Mouse (Mus musculus) neural tube, embryonic 14.5 days (tissue): ENCODE results near the gene Tenm4. TPM values are rescaled to one million over a fixed set of nuclear protein-coding genes. Genes with fewer than 3 reads are reported as not detected.

ENCODE experiments used
- ATAC-seq: fragments of 200-750 bp; cut with Nextera tagmentation; 2 replicates; pipeline ENCODE4 v1.8.0; 2017; ENCODE audit warnings: low read depth, mild to moderate bottlenecking, moderate TSS enrichment, moderate library complexity
- H3K27ac ChIP-seq: fragments of 300-500 bp; sonication (generic); 2 replicates; pipeline ENCODE4 v1.5.1; 2014; ENCODE audit warnings: low read depth, mild to moderate bottlenecking, control low read depth, low read length, moderate library complexity, mixed read lengths
- H3K27me3 ChIP-seq: fragments of 300-500 bp; sonication (generic); 2 replicates; pipeline ENCODE4 v1.6.1; 2014; ENCODE audit warnings: low read length; ENCODE audit not compliant: control insufficient read depth, insufficient read depth
- H3K36me3 ChIP-seq: fragments of 300-500 bp; sonication (generic); 2 replicates; pipeline ENCODE4 v1.6.1; 2014; ENCODE audit warnings: low read length, mixed read lengths; ENCODE audit not compliant: control insufficient read depth, insufficient read depth
- H3K4me1 ChIP-seq: fragments of 300-500 bp; sonication (generic); 2 replicates; pipeline ENCODE4 v1.6.1; 2014; ENCODE audit warnings: low read length; ENCODE audit not compliant: control insufficient read depth, insufficient read depth
- H3K4me2 ChIP-seq: fragments of 300-500 bp; sonication (generic); 2 replicates; pipeline ENCODE4 v1.6.1; 2014; ENCODE audit warnings: mild to moderate bottlenecking, low read depth, low read length, control low read depth
- H3K4me3 ChIP-seq: fragments of 300-500 bp; sonication (generic); 2 replicates; pipeline ENCODE4 v1.5.1; 2014; ENCODE audit warnings: low read depth, low read length, control low read depth, mixed read lengths
- H3K9ac ChIP-seq: fragments of 300-500 bp; sonication (generic); replicated peaks from 2 replicates; pipeline ENCODE4 v1.6.1; 2014; ENCODE audit warnings: low read depth, mild to moderate bottlenecking, control low read depth, low read length, mixed read lengths
- H3K9me3 ChIP-seq: fragments of 300-500 bp; sonication (generic); 2 replicates; pipeline ENCODE4 v1.6.1; 2016; ENCODE audit warnings: low read length; ENCODE audit not compliant: control insufficient read depth
- whole genome bisulfite sequencing: fragments of 180-500 bp; shearing (Covaris S2); extraction: QIAGEN DNeasy Blood & Tissue Kit; methylation state at CpG from one replicate; pipeline ENCODE4 v1.1.7; 2014; 5-methylcytosine and 5-hydroxymethylcytosine counted together
- polyA plus RNA-seq: library from polyadenylated mRNA; unstranded; fragments of >200 nt; fragmentation: Nextera tagmentation; extraction: Ambion mirVana; gene quantifications from 2 replicates; pipeline ENCODE4 v1.2.1, GENCODE M21; 2014

The Tenm4 gene
- polyA plus RNA-seq, 1 experiment from 2014 or later = 54.8 TPM

- Histone ChIP-seq H3K27ac (no peak overlapping the region), H3K9ac (no peak overlapping the region), H3K36me3 (no peaks in the 10 kb centered on the region), H3K9me3 (no peaks in the 10 kb centered on the region), H3K4me1 (0 out of 2 replicates have a peak, but pooled peaks cover 2% of the 10 kb centered on the region), H3K4me2 (no peak overlapping the region), H3K4me3 (no peak overlapping the region), H3K27me3 (no peaks in the 10 kb centered on the region)
- no peak for ATAC-seq
- 73% methylated on average over 5 of the region's 5 CpGs for WGBS
Observed at GRCm38 (mm10) chr7:96220647-96221046, 49.6 kb downstream of the Tenm4 start.

- no peaks in the 10 kb centered on the region for H3K27me3 ChIP-seq
- H3K27ac ChIP-seq = no peak overlapping the region
- no peaks in the 10 kb centered on the region for H3K4me1 ChIP-seq
- H3K4me2 ChIP-seq = no peak overlapping the region
- H3K9me3 ChIP-seq = no peaks in the 10 kb centered on the region
- ATAC-seq = no peak
- no peak overlapping the region for H3K4me3 ChIP-seq
- H3K36me3 ChIP-seq = no peaks in the 10 kb centered on the region
- 90% methylated on average over 1 of the region's 1 CpGs for WGBS
- no peak overlapping the region for H3K9ac ChIP-seq
Observed at GRCm38 (mm10) chr7:96222569-96222968, 51.5 kb downstream of the Tenm4 start.

- Histone ChIP-seq H3K27me3 (no peaks in the 10 kb centered on the region), H3K4me1 (peaks cover 8% of the 10 kb centered on the region; the same call in 1 of the 2 replicates), H3K4me2 (no peak overlapping the region), H3K36me3 (no peaks in the 10 kb centered on the region), H3K9ac (no peak overlapping the region), H3K4me3 (no peak overlapping the region), H3K9me3 (no peaks in the 10 kb centered on the region), H3K27ac (no peak overlapping the region)
- no peak for ATAC-seq
- WGBS = 86% methylated on average over 6 of the region's 6 CpGs
Observed at GRCm38 (mm10) chr7:96228562-96229268, 57.7 kb downstream of the Tenm4 start.

GRCm38 (mm10) chr7:96230006-96230719 is 59.1 kb downstream of the Tenm4 start:
- Histone ChIP-seq H3K4me3 (no peak overlapping the region), H3K9me3 (no peaks in the 10 kb centered on the region), H3K4me2 (no peak overlapping the region), H3K9ac (no peak overlapping the region), H3K27me3 (no peaks in the 10 kb centered on the region), H3K36me3 (no peaks in the 10 kb centered on the region), H3K27ac (peak overlapping the region; percentile 52; the same call in 1 of the 2 replicates), H3K4me1 (peaks cover 8% of the 10 kb centered on the region; the same call in 1 of the 2 replicates)
- ATAC-seq = 0 out of 2 replicates have a peak, but pooled peaks have one; percentile 9
- WGBS = 64% methylated on average over 8 of the region's 8 CpGs

GRCm38 (mm10) chr7:96230720-96231241 is 59.7 kb downstream of the Tenm4 start:
- ATAC-seq = peak; percentile 26; the same call in 1 of the 2 replicates
- Histone ChIP-seq H3K4me3 (no peak overlapping the region), H3K36me3 (no peaks in the 10 kb centered on the region), H3K4me1 (peaks cover 8% of the 10 kb centered on the region; the same call in 1 of the 2 replicates), H3K4me2 (no peak overlapping the region), H3K9ac (no peak overlapping the region), H3K27me3 (no peaks in the 10 kb centered on the region), H3K27ac (peak overlapping the region; percentile 52; the same call in 1 of the 2 replicates), H3K9me3 (no peaks in the 10 kb centered on the region)
- WGBS = 48% methylated on average over 9 of the region's 9 CpGs

GRCm38 (mm10) chr7:96235847-96236246 is 64.8 kb downstream of the Tenm4 start:
- no peak for ATAC-seq
- H3K27me3 ChIP-seq = no peaks in the 10 kb centered on the region
- no peaks in the 10 kb centered on the region for H3K9me3 ChIP-seq
- peaks cover 3% of the 10 kb centered on the region; the same call in 1 of the 2 replicates for H3K4me1 ChIP-seq
- WGBS = 85% methylated on average over 6 of the region's 6 CpGs
- H3K4me3 ChIP-seq = no peak overlapping the region
- no peaks in the 10 kb centered on the region for H3K36me3 ChIP-seq
- no peak overlapping the region for H3K9ac ChIP-seq
- H3K27ac ChIP-seq = no peak overlapping the region
- H3K4me2 ChIP-seq = no peak overlapping the region

DNA sequence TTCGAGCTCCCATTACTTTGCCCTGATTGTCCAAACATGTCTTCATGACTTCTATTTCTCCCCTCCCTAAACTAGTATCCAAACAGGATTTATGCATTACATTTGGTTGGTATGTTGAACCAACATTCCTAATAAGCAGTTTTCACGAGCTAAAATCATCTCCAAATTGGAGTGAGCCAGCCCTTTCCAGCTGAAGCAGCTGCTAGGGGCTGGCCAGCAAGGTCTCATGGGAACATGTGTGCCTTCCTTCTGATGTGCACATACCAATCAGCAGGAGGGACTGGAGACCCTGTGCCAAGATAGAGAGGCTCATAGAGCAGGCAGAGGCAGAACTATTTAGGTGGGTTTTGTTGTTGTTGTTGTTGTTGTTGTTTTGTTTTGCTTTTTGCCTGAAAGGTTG is 69.6 kb downstream of the Tenm4 start:
- no peak for ATAC-seq
- 59% methylated on average over 2 of the region's 2 CpGs for WGBS
- Histone ChIP-seq H3K27me3 (no peaks in the 10 kb centered on the region), H3K4me1 (no peaks in the 10 kb centered on the region), H3K36me3 (no peaks in the 10 kb centered on the region), H3K9me3 (no peaks in the 10 kb centered on the region), H3K27ac (no peak overlapping the region), H3K4me2 (no peak overlapping the region), H3K4me3 (no peak overlapping the region), H3K9ac (no peak overlapping the region)

DNA sequence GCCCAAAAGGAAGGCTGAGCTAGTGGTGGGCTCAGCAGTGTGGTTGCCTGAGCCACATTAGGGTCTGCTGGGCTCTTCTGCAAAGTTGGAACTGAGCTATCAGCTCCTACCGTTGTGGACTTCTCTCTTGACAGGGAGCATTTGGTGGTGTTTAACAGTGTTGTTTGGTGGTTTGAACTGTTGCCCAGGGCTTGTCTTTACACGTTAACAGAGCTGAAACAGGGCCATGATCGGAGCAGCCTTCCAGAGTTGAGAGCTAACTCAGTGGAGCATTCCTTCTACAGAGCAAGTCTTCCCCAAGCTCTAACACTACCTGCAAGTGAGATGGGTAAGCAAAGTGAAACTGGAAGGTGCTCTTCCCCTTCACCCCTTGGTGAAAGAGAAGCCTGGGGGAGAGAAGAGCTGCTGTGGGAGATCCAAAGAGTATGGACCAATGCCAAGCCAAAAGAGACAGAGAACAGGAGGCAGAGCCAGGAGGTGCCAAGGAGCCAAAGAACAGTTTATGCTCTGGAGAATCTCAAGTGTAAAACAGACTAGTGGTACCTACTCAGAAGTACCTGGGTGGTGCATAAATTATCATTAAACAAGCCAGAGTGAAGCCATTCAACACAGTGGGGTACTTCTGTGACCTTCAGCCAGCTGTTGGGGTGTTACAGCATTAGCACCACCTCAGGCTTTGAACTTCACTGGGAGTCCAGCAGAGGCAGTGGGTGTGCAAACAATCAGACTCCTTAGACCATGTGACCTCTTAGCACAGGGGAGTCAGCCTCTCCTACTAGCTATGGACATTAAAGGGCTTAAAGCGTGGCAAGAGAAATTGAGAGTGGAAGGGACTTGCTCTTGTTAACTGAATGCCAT is 71.5 kb downstream of the Tenm4 start:
- Histone ChIP-seq H3K9ac (no peak overlapping the region), H3K4me1 (no peaks in the 10 kb centered on the region), H3K36me3 (no peaks in the 10 kb centered on the region), H3K27me3 (no peaks in the 10 kb centered on the region), H3K27ac (no peak overlapping the region), H3K4me3 (no peak overlapping the region), H3K4me2 (no peak overlapping the region), H3K9me3 (no peaks in the 10 kb centered on the region)
- ATAC-seq = no peak
- WGBS = 87% methylated on average over 4 of the region's 4 CpGs
